In genomic region chr3:144553942-144554341, GRCm38 (mm10) we compare ENCODE assay signal across 18 mouse cellular contexts. TPM values are rescaled to one million over a fixed set of nuclear protein-coding genes. Genes with fewer than 3 reads are reported as not detected.
A peak's percentile ranks its signal among the peaks of the same experiment; 100 is the strongest.
DNase-seq lines count a peak whose midpoint lies in the region; ATAC-seq lines count a peak whose summit lies in the region.
"Had no signal": no experiment of that assay in that cellular context is flagged by ENCODE, and none has a peak within 500 bp of the region (broad histone marks: within the 10 kb centered on the region; RNA-seq: fewer than 3 reads in every experiment).

No protein-coding gene starts in this region.

- no peak; the same call in 1 of the 2 replicates for ATAC-seq in forebrain, embryonic 12.5 days (ENCODE audit: low FRiP score)
- no peak for ATAC-seq in forebrain, embryonic 15.5 days (replicated peaks)
- ATAC-seq in hindbrain, embryonic 13.5 days (ENCODE audit: low FRiP score), result no peak
- peak; percentile 40; the same call in 1 of the 2 replicates for ATAC-seq in liver, embryonic 15.5 days (ENCODE audit: insufficient read depth)
- no peak for ATAC-seq in liver, embryonic 11.5 days (replicated peaks; ENCODE audit: low FRiP score)
- ATAC-seq: midbrain, embryonic 15.5 days had no signal

- H3K4me1 ChIP-seq in forebrain, embryonic 12.5 days, result peaks cover 60% of the 10 kb centered on the region
- H3K4me1 ChIP-seq in forebrain, embryonic 15.5 days, result peaks cover 71% of the 10 kb centered on the region
- peaks cover 46% of the 10 kb centered on the region for H3K4me1 ChIP-seq in hindbrain, embryonic 13.5 days (replicated peaks)
- peaks cover 41% of the 10 kb centered on the region for H3K4me1 ChIP-seq in hindbrain, embryonic 10.5 days (replicated peaks)
- peaks cover 34% of the 10 kb centered on the region for H3K4me1 ChIP-seq in liver, embryonic 15.5 days (replicated peaks)
- H3K4me1 ChIP-seq in liver, embryonic 11.5 days (replicated peaks; ENCODE audit: control insufficient read depth, insufficient read depth, low read length), result peaks cover 23% of the 10 kb centered on the region
- H3K4me1 ChIP-seq in embryonic facial prominence, embryonic 10.5 days, result peaks cover 34% of the 10 kb centered on the region

- no peak overlapping the region for H3K9ac ChIP-seq in forebrain, embryonic 12.5 days
- no peak overlapping the region for H3K9ac ChIP-seq in forebrain, embryonic 15.5 days (replicated peaks)
- H3K9ac ChIP-seq in hindbrain, embryonic 13.5 days, result 0 out of 2 replicates have a peak overlapping the region, but pooled peaks have one; percentile 2
- H3K9ac ChIP-seq in liver, embryonic 15.5 days, result no peak overlapping the region
- H3K9ac ChIP-seq in liver, embryonic 11.5 days (ENCODE audit: low read depth, low read length), result no peak overlapping the region
- H3K9ac ChIP-seq: embryonic facial prominence, embryonic 15.5 days; midbrain, embryonic 15.5 days had no signal

- no peaks in the 10 kb centered on the region for H3K36me3 ChIP-seq in forebrain, embryonic 12.5 days (replicated peaks)
- no peaks in the 10 kb centered on the region for H3K36me3 ChIP-seq in forebrain, embryonic 15.5 days
- H3K36me3 ChIP-seq in hindbrain, embryonic 13.5 days, result no peaks in the 10 kb centered on the region
- no peaks in the 10 kb centered on the region for H3K36me3 ChIP-seq in hindbrain, embryonic 10.5 days
- no peaks in the 10 kb centered on the region for H3K36me3 ChIP-seq in liver, embryonic 15.5 days (replicated peaks)
- H3K36me3 ChIP-seq in liver, embryonic 11.5 days (ENCODE audit: control insufficient read depth, insufficient read depth, low read length), result no peaks in the 10 kb centered on the region
- H3K36me3 ChIP-seq in embryonic facial prominence, embryonic 10.5 days (replicated peaks), result no peaks in the 10 kb centered on the region
- H3K36me3 ChIP-seq: embryonic facial prominence, embryonic 15.5 days; limb, embryonic 10.5 days; midbrain, embryonic 15.5 days had no signal

- no peaks in the 10 kb centered on the region for H3K9me3 ChIP-seq in forebrain, embryonic 12.5 days
- no peaks in the 10 kb centered on the region for H3K9me3 ChIP-seq in forebrain, embryonic 15.5 days
- no peaks in the 10 kb centered on the region for H3K9me3 ChIP-seq in hindbrain, embryonic 13.5 days
- H3K9me3 ChIP-seq in hindbrain, embryonic 10.5 days, result no peaks in the 10 kb centered on the region
- H3K9me3 ChIP-seq in liver, embryonic 15.5 days (replicated peaks), result no peaks in the 10 kb centered on the region
- no peaks in the 10 kb centered on the region for H3K9me3 ChIP-seq in liver, embryonic 11.5 days (ENCODE audit: control insufficient read depth, low read length)
- no peaks in the 10 kb centered on the region for H3K9me3 ChIP-seq in embryonic facial prominence, embryonic 10.5 days
- H3K9me3 ChIP-seq: embryonic facial prominence, embryonic 15.5 days; limb, embryonic 10.5 days; midbrain, embryonic 15.5 days had no signal

- H3K4me3 ChIP-seq in forebrain, embryonic 12.5 days (replicated peaks), result no peak overlapping the region
- H3K4me3 ChIP-seq in forebrain, embryonic 15.5 days, result no peak overlapping the region
- H3K4me3 ChIP-seq in hindbrain, embryonic 13.5 days, result no peak overlapping the region
- no peak overlapping the region for H3K4me3 ChIP-seq in hindbrain, embryonic 10.5 days
- H3K4me3 ChIP-seq in liver, embryonic 15.5 days (replicated peaks), result no peak overlapping the region
- no peak overlapping the region for H3K4me3 ChIP-seq in liver, embryonic 11.5 days (ENCODE audit: low read depth, low read length)
- no peak overlapping the region for H3K4me3 ChIP-seq in embryonic facial prominence, embryonic 10.5 days
- H3K4me3 ChIP-seq: embryonic facial prominence, embryonic 15.5 days; layer of hippocampus, adult 2 months; limb, embryonic 10.5 days; midbrain, embryonic 15.5 days had no signal

- H3K27me3 ChIP-seq in forebrain, embryonic 12.5 days, result no peaks in the 10 kb centered on the region
- no peaks in the 10 kb centered on the region for H3K27me3 ChIP-seq in forebrain, embryonic 15.5 days
- H3K27me3 ChIP-seq in hindbrain, embryonic 13.5 days, result no peaks in the 10 kb centered on the region
- no peaks in the 10 kb centered on the region for H3K27me3 ChIP-seq in hindbrain, embryonic 10.5 days (ENCODE audit: insufficient read depth, poor library complexity, severe bottlenecking)
- H3K27me3 ChIP-seq in liver, embryonic 15.5 days, result no peaks in the 10 kb centered on the region
- H3K27me3 ChIP-seq in liver, embryonic 11.5 days (replicated peaks; ENCODE audit: control insufficient read depth, insufficient read depth, low read length), result no peaks in the 10 kb centered on the region
- no peaks in the 10 kb centered on the region for H3K27me3 ChIP-seq in embryonic facial prominence, embryonic 10.5 days (replicated peaks; ENCODE audit: low read depth, poor library complexity, severe bottlenecking)
- H3K27me3 ChIP-seq: embryonic facial prominence, embryonic 15.5 days; midbrain, embryonic 15.5 days had no signal

- WGBS in forebrain, embryonic 12.5 days, result 52% methylated on average over 7 of the region's 7 CpGs
- whole genome bisulfite sequencing in forebrain, embryonic 15.5 days, result 25% methylated on average over 7 of the region's 7 CpGs
- 39% methylated on average over 7 of the region's 7 CpGs for WGBS in hindbrain, embryonic 13.5 days
- 60% methylated on average over 7 of the region's 7 CpGs for WGBS in hindbrain, embryonic 10.5 days
- WGBS in liver, embryonic 15.5 days (ENCODE audit: insufficient replicate concordance), result 31% methylated on average over 7 of the region's 7 CpGs
- WGBS in liver, embryonic 11.5 days, result 42% methylated on average over 7 of the region's 7 CpGs
- WGBS in embryonic facial prominence, embryonic 10.5 days, result 74% methylated on average over 7 of the region's 7 CpGs

- no peak for DNase-seq in hindbrain, embryonic 10.5 days (ENCODE audit: low spot score)
- no peak for DNase-seq in liver, embryonic 11.5 days (ENCODE audit: low spot score)
- DNase-seq in retina, embryonic 14.5 days (ENCODE audit: low spot score), result peak; percentile 31
- DNase-seq in embryonic facial prominence, embryonic 10.5 days (ENCODE audit: low spot score), result no peak
- DNase-seq: B cell, adult 2 months; cerebellum, adult 9-10 months; heart, postnatal 10 days; lung, adult 2 months; lung, postnatal 4 days; thymus, adult 2 months had no signal

- no peak overlapping the region; the same call in 1 of the 2 replicates for H3K4me2 ChIP-seq in forebrain, embryonic 12.5 days
- no peak overlapping the region for H3K4me2 ChIP-seq in forebrain, embryonic 15.5 days (replicated peaks)
- H3K4me2 ChIP-seq in hindbrain, embryonic 13.5 days, result no peak overlapping the region
- no peak overlapping the region for H3K4me2 ChIP-seq in liver, embryonic 15.5 days
- H3K4me2 ChIP-seq in liver, embryonic 11.5 days, result no peak overlapping the region
- H3K4me2 ChIP-seq: embryonic facial prominence, embryonic 15.5 days; midbrain, embryonic 15.5 days had no signal

- 0 out of 2 replicates have a peak overlapping the region, but pooled peaks have one; percentile 26 for H3K27ac ChIP-seq in forebrain, embryonic 12.5 days
- no peak overlapping the region for H3K27ac ChIP-seq in forebrain, embryonic 15.5 days (replicated peaks)
- no peak overlapping the region for H3K27ac ChIP-seq in hindbrain, embryonic 13.5 days
- H3K27ac ChIP-seq in hindbrain, embryonic 10.5 days, result no peak overlapping the region
- no peak overlapping the region for H3K27ac ChIP-seq in liver, embryonic 15.5 days (replicated peaks)
- H3K27ac ChIP-seq in liver, embryonic 11.5 days (ENCODE audit: low read depth, low read length), result no peak overlapping the region
- no peak overlapping the region for H3K27ac ChIP-seq in embryonic facial prominence, embryonic 10.5 days (replicated peaks)
- H3K27ac ChIP-seq: embryonic facial prominence, embryonic 15.5 days; layer of hippocampus, adult 2 months; limb, embryonic 10.5 days; midbrain, embryonic 15.5 days had no signal

RNA-seq across cellular contexts. Expression of gene Hs2st1, which starts 16.0 kb away (rescaled TPM):
- 35.7 and 39.1 TPM in 2 replicates for polyA plus RNA-seq in forebrain, embryonic 12.5 days (2016; fragmentation: Nextera tagmentation; extraction: Ambion mirVana)
- polyA plus RNA-seq in forebrain, embryonic 15.5 days (2015; fragmentation: Nextera tagmentation; extraction: Ambion mirVana), result 19.7 and 21.5 TPM in 2 replicates
- 12.4 and 13.7 TPM in 2 replicates for polyA plus RNA-seq in hindbrain, embryonic 13.5 days (2015; fragmentation: Nextera tagmentation; extraction: Ambion mirVana)
- 12.6 and 13.3 TPM in 2 replicates for polyA plus RNA-seq in hindbrain, embryonic 10.5 days (2016; fragmentation: Nextera tagmentation; extraction: Ambion mirVana)
- polyA plus RNA-seq in liver, embryonic 15.5 days (2015; fragmentation: Nextera tagmentation; extraction: Ambion mirVana), result 1.9 and 2.3 TPM in 2 replicates
- 7.2 and 7.3 TPM in 2 replicates for polyA plus RNA-seq in liver, embryonic 11.5 days (2014; fragmentation: Nextera tagmentation; extraction: Ambion mirVana)
- polyA plus RNA-seq in embryonic facial prominence, embryonic 10.5 days (2016; fragmentation: Nextera tagmentation; extraction: Ambion mirVana), result 11.7 and 12.7 TPM in 2 replicates

RNA-seq across cellular contexts. Expression of gene Selenof, which starts 16.2 kb away (rescaled TPM):
- polyA plus RNA-seq in forebrain, embryonic 12.5 days (2016; fragmentation: Nextera tagmentation; extraction: Ambion mirVana), result 467 and 480 TPM in 2 replicates
- 528 and 529 TPM in 2 replicates for polyA plus RNA-seq in forebrain, embryonic 15.5 days (2015; fragmentation: Nextera tagmentation; extraction: Ambion mirVana)
- polyA plus RNA-seq in hindbrain, embryonic 13.5 days (2015; fragmentation: Nextera tagmentation; extraction: Ambion mirVana), result 552 and 565 TPM in 2 replicates
- polyA plus RNA-seq in hindbrain, embryonic 10.5 days (2016; fragmentation: Nextera tagmentation; extraction: Ambion mirVana), result 484 and 487 TPM in 2 replicates
- polyA plus RNA-seq in liver, embryonic 15.5 days (2015; fragmentation: Nextera tagmentation; extraction: Ambion mirVana), result 290 and 291 TPM in 2 replicates
- 369 and 370 TPM in 2 replicates for polyA plus RNA-seq in liver, embryonic 11.5 days (2014; fragmentation: Nextera tagmentation; extraction: Ambion mirVana)
- polyA plus RNA-seq in embryonic facial prominence, embryonic 10.5 days (2016; fragmentation: Nextera tagmentation; extraction: Ambion mirVana), result 452 and 456 TPM in 2 replicates
